Mouse (Mus musculus) kidney, adult 2 months (tissue): ENCODE results near the gene Abcg4. TPM values are rescaled to one million over a fixed set of nuclear protein-coding genes. Genes with fewer than 3 reads are reported as not detected.

Experiments
- DNase-seq: peaks from one replicate; pipeline ENCODE4 v3.0.0; 2021
- H3K27ac ChIP-seq: fragments of 200-500 bp; 2 replicates; pipeline ENCODE4 v1.5.1; 2012; ENCODE audit warnings: low read depth, low read length, control low read depth, inconsistent platforms; ENCODE audit not compliant: insufficient read depth
- H3K27me3 ChIP-seq: fragments of 200-500 bp; replicated peaks from 2 replicates; pipeline ENCODE4 v1.6.1; 2012; ENCODE audit warnings: mild to moderate bottlenecking, moderate library complexity, low read length, inconsistent platforms; ENCODE audit not compliant: control insufficient read depth, insufficient read depth
- H3K36me3 ChIP-seq: fragments of 200-500 bp; 2 replicates; pipeline ENCODE4 v1.6.1; 2012; ENCODE audit warnings: mild to moderate bottlenecking, moderate library complexity, low read length, inconsistent platforms; ENCODE audit not compliant: control insufficient read depth, insufficient read depth
- H3K4me1 ChIP-seq: fragments of 200-500 bp; 2 replicates; pipeline ENCODE4 v1.6.1; 2011; ENCODE audit warnings: low read length; ENCODE audit not compliant: control insufficient read depth, insufficient read depth
- H3K4me3 ChIP-seq: fragments of 200-500 bp; 2 replicates; pipeline ENCODE4 v1.5.1; 2011; ENCODE audit warnings: mild to moderate bottlenecking, low read depth, low read length, control low read depth; ENCODE audit not compliant: insufficient read depth
- CTCF ChIP-seq: fragments of 200-500 bp; conservative IDR thresholded peaks from 2 replicates; pipeline ENCODE4 v1.5.1; 2011; ENCODE audit warnings: low read depth, mild to moderate bottlenecking, control low read depth, low read length, moderate library complexity, mixed read lengths; ENCODE audit not compliant: insufficient read depth, insufficient read length
- POLR2A ChIP-seq: fragments of 200-500 bp; IDR thresholded peaks from one replicate; pipeline ENCODE4 v1.6.1; 2011; ENCODE audit warnings: low read depth, low read length, control low read depth
- WGBS: fragments of 180-500 bp; shearing (Covaris S2); methylation state at CpG from one replicate; pipeline ENCODE4 v1.1.7; 2018; 5-methylcytosine and 5-hydroxymethylcytosine counted together
- polyA plus RNA-seq: library from polyadenylated mRNA; depleted of rRNA; stranded (reverse); fragments of >200 nt; gene quantifications from 2 replicates; pipeline ENCODE4 v1.2.3, GENCODE M21; 2012

The Abcg4 gene
- polyA plus RNA-seq, 1 experiment, result 0.45 TPM

DNA sequence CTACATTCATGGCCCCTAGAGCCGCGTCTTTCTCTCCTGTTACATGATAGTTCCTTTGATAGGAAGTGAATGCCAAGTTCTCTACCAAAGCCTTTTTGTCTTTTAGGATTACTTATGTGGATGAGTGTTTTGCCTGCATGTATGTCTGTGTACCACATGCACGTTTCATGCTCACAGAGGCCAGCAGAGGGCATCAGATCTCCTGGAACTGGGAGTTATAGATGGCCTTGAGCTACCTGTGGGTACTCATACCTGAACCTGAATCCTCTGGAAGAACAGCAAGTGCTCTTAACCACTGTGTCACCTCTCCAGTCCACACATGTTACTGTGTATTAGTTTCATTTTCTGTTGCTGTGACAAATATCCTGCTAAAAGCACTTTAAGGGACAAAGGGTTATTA is 4.1 kb upstream of the Abcg4 start:
- Histone ChIP-seq H3K36me3 (peaks cover 3% of the 10 kb centered on the region), H3K4me1 (no peaks in the 10 kb centered on the region), H3K4me3 (no peak overlapping the region), H3K27ac (no peak overlapping the region), H3K27me3 (no peaks in the 10 kb centered on the region)
- TF ChIP-seq CTCF, result peak; percentile 74
- TF ChIP-seq POLR2A, result no peak
- peak; percentile 73 for DNase-seq
- WGBS, result 66% methylated on average over 3 of the region's 3 CpGs

DNA sequence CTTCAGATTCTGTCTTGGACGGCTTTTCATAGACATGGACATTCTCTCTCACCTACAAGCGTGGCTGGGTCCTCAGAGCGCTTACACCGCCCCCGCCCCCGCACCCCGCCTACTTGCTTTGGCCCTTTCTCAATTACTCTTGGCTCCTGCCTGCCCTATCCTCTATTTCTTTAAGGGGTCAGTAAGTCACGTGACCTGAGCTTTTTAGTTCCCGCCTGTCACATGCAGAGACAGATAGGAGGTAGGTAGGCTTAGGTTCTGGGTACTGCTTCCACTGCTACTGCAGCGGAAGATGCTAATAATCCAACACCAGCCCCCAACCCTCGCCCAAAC is 510 bp upstream of the Abcg4 start:
- Histone ChIP-seq H3K36me3 (no peaks in the 10 kb centered on the region), H3K4me3 (no peak overlapping the region), H3K27me3 (no peaks in the 10 kb centered on the region), H3K4me1 (no peaks in the 10 kb centered on the region), H3K27ac (no peak overlapping the region)
- 30% methylated on average over 11 of the region's 11 CpGs for WGBS
- TF ChIP-seq POLR2A, result no peak
- TF ChIP-seq CTCF, result no peak
- DNase-seq, result no peak

GRCm38 (mm10) chr9:44287401-44288075 is 877 bp downstream of the Abcg4 start:
- Histone ChIP-seq H3K4me3 (peak overlapping the region; percentile 27), H3K4me1 (no peaks in the 10 kb centered on the region), H3K27ac (no peak overlapping the region), H3K36me3 (no peaks in the 10 kb centered on the region), H3K27me3 (no peaks in the 10 kb centered on the region)
- no peak for DNase-seq
- TF ChIP-seq CTCF, result no peak
- no peak for TF ChIP-seq POLR2A
- 6% methylated on average over 47 of the region's 47 CpGs for WGBS

DNA sequence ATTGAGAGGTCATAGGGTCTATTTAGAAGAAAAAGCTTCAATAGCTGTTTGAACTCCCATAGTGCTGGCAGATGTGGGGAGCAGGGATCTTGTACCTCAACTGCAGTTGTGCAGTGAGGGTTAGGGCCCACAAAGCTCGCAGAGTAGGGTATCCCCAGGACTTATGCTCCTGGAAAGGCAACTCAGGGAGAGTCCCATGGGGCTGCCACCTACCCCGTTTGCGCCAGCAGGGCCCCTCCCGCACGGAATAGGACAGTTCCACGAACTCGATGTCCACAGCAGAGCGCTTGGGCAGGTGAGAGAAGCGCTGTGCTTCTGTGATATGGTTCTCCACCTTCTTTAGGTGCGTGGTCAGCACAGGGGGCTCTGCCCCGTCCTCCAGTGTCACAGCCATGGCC is 1.4 kb downstream of the Abcg4 start:
- TF ChIP-seq CTCF, result no peak
- no peak for TF ChIP-seq POLR2A
- no peak overlapping the region for H3K27ac ChIP-seq
- H3K36me3 ChIP-seq, result no peaks in the 10 kb centered on the region
- 35% methylated on average over 11 of the region's 11 CpGs for WGBS
- no peaks in the 10 kb centered on the region for H3K27me3 ChIP-seq
- no peak for DNase-seq
- no peaks in the 10 kb centered on the region for H3K4me1 ChIP-seq
- no peak overlapping the region for H3K4me3 ChIP-seq

GRCm38 (mm10) chr9:44286256-44286850 is 2.1 kb downstream of the Abcg4 start:
- Histone ChIP-seq H3K4me3 (no peak overlapping the region), H3K36me3 (no peaks in the 10 kb centered on the region), H3K27ac (no peak overlapping the region), H3K27me3 (no peaks in the 10 kb centered on the region), H3K4me1 (no peaks in the 10 kb centered on the region)
- DNase-seq, result no peak
- TF ChIP-seq CTCF (no peak), POLR2A (no peak)
- 44% methylated on average over 6 of the region's 6 CpGs for WGBS

DNA sequence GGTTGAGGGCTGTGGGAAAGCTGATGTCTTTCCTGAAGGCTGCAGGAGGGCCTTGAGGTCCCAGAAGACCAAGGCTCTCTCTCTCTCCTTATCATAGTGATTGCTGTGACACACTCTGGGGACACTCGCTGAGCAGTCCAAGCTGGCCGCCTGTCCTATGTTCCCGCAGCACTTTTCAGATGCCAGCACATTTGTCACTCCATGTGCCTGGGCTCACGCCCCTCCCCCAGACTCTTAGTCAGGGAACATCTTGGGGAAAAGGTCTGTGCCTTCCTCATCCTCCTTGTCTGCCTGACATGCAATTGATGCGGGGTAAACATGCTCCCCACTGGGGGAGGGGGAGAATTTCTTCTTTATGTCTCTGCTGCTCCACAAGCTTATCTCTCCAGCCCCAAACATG is 5.2 kb downstream of the Abcg4 start:
- Histone ChIP-seq H3K36me3 (no peaks in the 10 kb centered on the region), H3K27ac (no peak overlapping the region), H3K27me3 (no peaks in the 10 kb centered on the region), H3K4me3 (no peak overlapping the region), H3K4me1 (no peaks in the 10 kb centered on the region)
- DNase-seq, result no peak
- TF ChIP-seq POLR2A, result no peak
- TF ChIP-seq CTCF, result no peak
- WGBS, result 69% methylated on average over 5 of the region's 5 CpGs

DNA sequence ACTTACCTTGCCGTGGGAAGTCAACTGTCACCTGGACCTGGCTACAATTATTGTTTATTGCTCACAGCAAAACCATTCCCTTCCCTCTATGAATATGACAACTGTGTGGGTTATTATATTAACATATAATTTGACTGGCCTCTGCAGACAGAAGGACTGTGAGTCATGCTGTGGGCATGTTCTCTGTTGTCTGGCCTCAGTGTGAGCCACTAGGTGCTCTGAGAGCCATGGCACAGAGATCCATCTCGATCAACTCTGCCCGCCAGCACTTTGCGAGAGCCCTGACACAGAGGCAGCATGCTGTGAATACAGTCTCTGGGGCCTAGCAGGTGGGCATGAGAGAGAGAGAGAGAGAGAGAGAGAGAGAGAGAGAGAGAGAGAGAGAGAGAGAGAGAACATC is 18.4 kb downstream of the Abcg4 start:
- no peak for DNase-seq
- no peak for TF ChIP-seq POLR2A
- TF ChIP-seq CTCF, result no peak
- WGBS, result 90% methylated on average over 4 of the region's 4 CpGs

More for the DNA sequence above, 18.4 kb downstream of the Abcg4 start:
- no peaks in the 10 kb centered on the region for H3K27me3 ChIP-seq
- peaks cover 8% of the 10 kb centered on the region; the same call in 1 of the 2 replicates for H3K4me1 ChIP-seq
- H3K36me3 ChIP-seq, result no peaks in the 10 kb centered on the region
- no peak overlapping the region for H3K4me3 ChIP-seq
- H3K27ac ChIP-seq, result no peak overlapping the region
